Mouse (Mus musculus) neural tube, embryonic 14.5 days (tissue): Measurements from ENCODE around the gene Pcyox1. TPM values are rescaled to one million over a fixed set of nuclear protein-coding genes. Genes with fewer than 3 reads are reported as not detected.

Experiments
- ATAC-seq: fragments of 200-750 bp; cut with Nextera tagmentation; 2 replicates; pipeline ENCODE4 v1.8.0; 2017; ENCODE audit warnings: low read depth, mild to moderate bottlenecking, moderate TSS enrichment, moderate library complexity
- H3K27ac ChIP-seq: fragments of 300-500 bp; sonication (generic); 2 replicates; pipeline ENCODE4 v1.5.1; 2014; ENCODE audit warnings: low read depth, mild to moderate bottlenecking, control low read depth, low read length, moderate library complexity, mixed read lengths
- H3K27me3 ChIP-seq: fragments of 300-500 bp; sonication (generic); 2 replicates; pipeline ENCODE4 v1.6.1; 2014; ENCODE audit warnings: low read length; ENCODE audit not compliant: control insufficient read depth, insufficient read depth
- H3K36me3 ChIP-seq: fragments of 300-500 bp; sonication (generic); 2 replicates; pipeline ENCODE4 v1.6.1; 2014; ENCODE audit warnings: low read length, mixed read lengths; ENCODE audit not compliant: control insufficient read depth, insufficient read depth
- H3K4me1 ChIP-seq: fragments of 300-500 bp; sonication (generic); 2 replicates; pipeline ENCODE4 v1.6.1; 2014; ENCODE audit warnings: low read length; ENCODE audit not compliant: control insufficient read depth, insufficient read depth
- H3K4me2 ChIP-seq: fragments of 300-500 bp; sonication (generic); 2 replicates; pipeline ENCODE4 v1.6.1; 2014; ENCODE audit warnings: mild to moderate bottlenecking, low read depth, low read length, control low read depth
- H3K4me3 ChIP-seq: fragments of 300-500 bp; sonication (generic); 2 replicates; pipeline ENCODE4 v1.5.1; 2014; ENCODE audit warnings: low read depth, low read length, control low read depth, mixed read lengths
- H3K9ac ChIP-seq: fragments of 300-500 bp; sonication (generic); replicated peaks from 2 replicates; pipeline ENCODE4 v1.6.1; 2014; ENCODE audit warnings: low read depth, mild to moderate bottlenecking, control low read depth, low read length, mixed read lengths
- H3K9me3 ChIP-seq: fragments of 300-500 bp; sonication (generic); 2 replicates; pipeline ENCODE4 v1.6.1; 2016; ENCODE audit warnings: low read length; ENCODE audit not compliant: control insufficient read depth
- WGBS: fragments of 180-500 bp; shearing (Covaris S2); extraction: QIAGEN DNeasy Blood & Tissue Kit; methylation state at CpG from one replicate; pipeline ENCODE4 v1.1.7; 2014; 5-methylcytosine and 5-hydroxymethylcytosine counted together
- polyA plus RNA-seq: library from polyadenylated mRNA; unstranded; fragments of >200 nt; fragmentation: Nextera tagmentation; extraction: Ambion mirVana; gene quantifications from 2 replicates; pipeline ENCODE4 v1.2.1, GENCODE M21; 2014

The Pcyox1 gene
- polyA plus RNA-seq, 1 experiment from 2014 or later: 100 TPM

DNA sequence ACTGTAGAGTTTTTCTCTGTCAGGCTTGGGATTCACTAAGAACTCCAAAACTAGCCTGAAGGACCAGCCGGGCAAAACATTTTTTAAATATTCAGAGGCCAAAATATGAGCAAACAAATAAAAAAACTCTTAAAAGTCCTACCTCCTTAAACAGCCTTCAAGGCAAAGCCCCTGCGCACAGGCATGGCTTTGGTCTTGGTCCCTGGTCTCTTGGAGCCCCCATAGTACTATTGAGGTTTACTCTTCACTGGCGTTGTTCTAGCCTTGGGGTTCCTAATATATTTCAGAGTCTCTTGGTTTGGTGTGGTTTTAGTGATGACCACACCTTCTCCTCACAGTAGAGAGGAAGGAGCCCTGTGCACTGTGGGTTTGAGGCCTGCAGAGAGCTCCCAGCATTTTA lies 34.6 kb upstream of the Pcyox1 start:
- no peak overlapping the region for H3K4me3 ChIP-seq
- no peaks in the 10 kb centered on the region for H3K9me3 ChIP-seq
- H3K27me3 ChIP-seq: no peaks in the 10 kb centered on the region
- no peak overlapping the region for H3K27ac ChIP-seq
- H3K4me2 ChIP-seq: no peak overlapping the region
- no peak for ATAC-seq
- H3K9ac ChIP-seq: no peak overlapping the region
- no peaks in the 10 kb centered on the region for H3K4me1 ChIP-seq
- 97% methylated on average over 3 of the region's 3 CpGs for WGBS
- peaks cover 74% of the 10 kb centered on the region for H3K36me3 ChIP-seq

DNA sequence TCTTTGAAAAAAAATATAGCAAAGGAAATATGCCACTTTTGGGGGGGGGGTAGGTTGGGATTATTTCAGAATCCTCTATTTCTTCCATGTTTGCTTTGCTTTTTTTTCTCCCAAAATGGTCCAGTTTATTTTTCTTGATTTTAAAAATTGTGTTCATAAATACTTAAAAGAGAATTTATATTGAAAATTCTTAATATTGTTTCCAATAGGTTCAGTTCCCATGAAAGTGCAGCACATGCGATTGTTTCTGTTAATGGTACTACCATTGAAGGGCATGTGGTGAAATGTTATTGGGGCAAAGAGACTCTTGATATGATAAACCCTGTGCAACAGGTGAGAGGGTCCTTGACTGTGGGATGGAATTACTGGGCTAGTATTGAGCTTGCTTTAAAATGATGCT lies 29.4 kb upstream of the Pcyox1 start, which contains the start of gene Gm44790:
Gm44790 (plus strand) TSS at position 301 of the 400 bp plus-strand sequence.
- peaks cover 65% of the 10 kb centered on the region for H3K36me3 ChIP-seq
- ATAC-seq: no peak
- H3K4me1 ChIP-seq: no peaks in the 10 kb centered on the region
- no peak within 1 kb of the TSS for H3K27ac ChIP-seq
- no peaks in the 10 kb centered on the region for H3K27me3 ChIP-seq
- H3K4me3 ChIP-seq: no peak within 1 kb of the TSS
- no peak within 1 kb of the TSS for H3K9ac ChIP-seq
- H3K4me2 ChIP-seq: no peak within 1 kb of the TSS
- no peaks in the 10 kb centered on the region for H3K9me3 ChIP-seq
- WGBS: 98% methylated on average over 1 of the region's 1 CpGs

DNA sequence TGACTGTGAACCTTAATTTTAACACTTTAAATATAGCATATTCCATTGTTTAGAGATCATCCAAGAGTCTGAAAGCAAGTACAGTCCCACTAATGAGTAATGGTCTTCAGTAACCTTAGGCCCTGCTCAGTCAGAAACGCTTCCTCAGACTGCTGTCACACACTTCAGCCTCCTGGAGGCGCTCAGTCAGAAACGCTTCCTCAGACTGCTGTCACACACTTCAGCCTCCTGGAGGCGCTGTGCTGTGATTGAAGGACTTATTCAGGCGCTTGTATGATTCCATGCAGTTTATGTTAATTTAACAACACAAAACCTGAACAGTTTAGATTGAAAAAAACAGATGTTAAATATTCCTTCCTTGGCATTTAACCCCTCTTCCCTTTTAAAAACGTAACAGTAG lies 23.5 kb upstream of the Pcyox1 start:
- no peak for ATAC-seq
- H3K4me3 ChIP-seq: no peak overlapping the region
- H3K27ac ChIP-seq: no peak overlapping the region
- WGBS: 82% methylated on average over 6 of the region's 6 CpGs
- H3K9ac ChIP-seq: no peak overlapping the region
- H3K4me1 ChIP-seq: no peaks in the 10 kb centered on the region
- H3K36me3 ChIP-seq: peaks cover 68% of the 10 kb centered on the region
- no peaks in the 10 kb centered on the region for H3K27me3 ChIP-seq
- no peaks in the 10 kb centered on the region for H3K9me3 ChIP-seq
- H3K4me2 ChIP-seq: no peak overlapping the region

DNA sequence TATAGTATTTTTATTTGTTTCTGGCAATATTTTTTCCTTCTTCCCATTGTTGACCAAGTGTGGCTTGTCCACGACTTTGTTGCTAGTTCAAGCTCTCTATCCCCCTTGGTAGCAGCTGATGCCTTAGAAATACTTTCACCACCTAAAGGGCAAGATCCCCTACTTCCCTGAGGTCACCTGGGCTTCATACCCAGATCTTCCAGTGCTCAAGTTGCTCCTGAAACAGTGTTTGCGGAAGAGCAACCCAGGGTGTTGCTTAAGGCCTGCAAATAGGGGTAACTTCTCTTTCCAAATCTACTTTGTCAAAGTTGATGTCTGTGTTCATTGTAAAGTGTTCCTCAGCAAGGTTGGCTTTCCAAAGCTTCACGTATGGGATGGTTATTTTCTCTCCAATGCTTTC lies 22.3 kb upstream of the Pcyox1 start:
- Histone ChIP-seq H3K4me1 (no peaks in the 10 kb centered on the region), H3K27me3 (no peaks in the 10 kb centered on the region), H3K36me3 (peaks cover 59% of the 10 kb centered on the region), H3K27ac (no peak overlapping the region), H3K9ac (no peak overlapping the region), H3K9me3 (no peaks in the 10 kb centered on the region), H3K4me2 (no peak overlapping the region), H3K4me3 (no peak overlapping the region)
- ATAC-seq: no peak
- 91% methylated on average over 3 of the region's 3 CpGs for WGBS

DNA sequence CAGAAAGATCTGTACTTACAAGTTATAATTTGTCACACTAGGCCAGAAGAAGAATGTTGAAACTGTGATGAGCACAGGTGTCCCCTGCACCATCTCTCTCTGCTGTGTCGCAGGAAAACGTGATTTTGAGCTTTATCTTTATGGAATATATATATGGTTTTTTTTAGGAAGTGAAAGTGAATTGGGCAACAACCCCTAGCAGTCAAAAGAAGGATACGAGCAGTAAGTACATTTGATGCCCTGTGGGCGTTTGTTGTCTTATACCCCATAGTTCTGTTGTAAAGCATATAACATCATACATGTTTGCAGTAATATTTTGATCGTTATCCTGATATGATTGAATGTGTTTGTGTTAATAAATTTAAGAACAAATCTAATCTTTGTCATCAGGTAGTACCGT lies 21.8 kb upstream of the Pcyox1 start:
- Histone ChIP-seq H3K27me3 (no peaks in the 10 kb centered on the region), H3K9ac (no peak overlapping the region), H3K4me3 (no peak overlapping the region), H3K27ac (no peak overlapping the region), H3K9me3 (no peaks in the 10 kb centered on the region), H3K4me2 (no peak overlapping the region), H3K36me3 (peaks cover 62% of the 10 kb centered on the region), H3K4me1 (no peaks in the 10 kb centered on the region)
- 94% methylated on average over 6 of the region's 6 CpGs for WGBS
- ATAC-seq: no peak

DNA sequence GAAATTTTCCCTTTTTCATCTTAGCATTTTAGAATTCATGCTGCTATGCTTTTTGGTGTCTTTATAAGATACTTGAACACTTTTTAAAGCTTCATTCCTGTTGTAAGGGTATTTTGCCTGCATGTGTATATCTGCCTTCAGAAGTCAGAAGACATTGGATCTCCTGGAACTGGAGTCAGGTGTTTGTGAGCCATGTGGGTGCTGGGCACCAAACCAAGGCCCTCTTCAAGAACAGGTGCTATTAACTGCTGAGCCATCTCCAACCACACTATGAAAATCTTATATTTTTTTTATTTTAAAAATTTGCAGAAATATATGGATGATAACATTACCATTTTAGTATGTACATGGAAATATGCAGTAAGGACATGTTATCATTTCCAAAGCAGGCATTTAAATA lies 9.4 kb upstream of the Pcyox1 start:
- Histone ChIP-seq H3K4me3 (peak overlapping the region; percentile 77), H3K9me3 (no peaks in the 10 kb centered on the region), H3K4me1 (peaks cover 12% of the 10 kb centered on the region), H3K4me2 (peak overlapping the region; percentile 81), H3K27me3 (no peaks in the 10 kb centered on the region), H3K36me3 (no peaks in the 10 kb centered on the region; the same call in 1 of the 2 replicates), H3K27ac (no peak overlapping the region), H3K9ac (no peak overlapping the region)
- ATAC-seq: no peak

DNA sequence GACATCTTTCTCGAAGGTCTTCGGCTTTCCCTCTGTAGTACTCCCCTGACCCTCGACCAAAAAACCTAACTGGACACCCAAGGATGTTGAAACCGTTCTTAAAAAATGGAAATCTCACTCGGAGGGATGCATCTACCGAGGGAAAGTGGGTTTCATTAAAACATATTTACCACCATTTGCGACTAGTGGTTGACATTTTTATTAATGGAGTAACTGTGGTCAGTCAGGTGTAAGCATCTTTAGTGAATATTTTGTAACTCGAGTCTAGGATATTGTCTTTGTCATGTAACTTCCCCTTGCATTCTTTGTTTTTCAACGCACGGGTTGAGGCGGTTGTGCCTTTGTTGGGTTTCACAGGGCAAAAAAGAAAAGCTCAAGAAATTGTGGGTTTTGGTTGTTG lies 8.0 kb upstream of the Pcyox1 start:
- Histone ChIP-seq H3K27ac (peak overlapping the region; percentile 99), H3K4me1 (peaks cover 12% of the 10 kb centered on the region), H3K36me3 (no peaks in the 10 kb centered on the region; the same call in 1 of the 2 replicates), H3K4me2 (peak overlapping the region; percentile 81), H3K27me3 (no peaks in the 10 kb centered on the region), H3K4me3 (peak overlapping the region; percentile 77), H3K9ac (peak overlapping the region; percentile 99), H3K9me3 (no peaks in the 10 kb centered on the region)
- ATAC-seq: no peak
- under 1% methylated on average over 11 of the region's 11 CpGs for WGBS

DNA sequence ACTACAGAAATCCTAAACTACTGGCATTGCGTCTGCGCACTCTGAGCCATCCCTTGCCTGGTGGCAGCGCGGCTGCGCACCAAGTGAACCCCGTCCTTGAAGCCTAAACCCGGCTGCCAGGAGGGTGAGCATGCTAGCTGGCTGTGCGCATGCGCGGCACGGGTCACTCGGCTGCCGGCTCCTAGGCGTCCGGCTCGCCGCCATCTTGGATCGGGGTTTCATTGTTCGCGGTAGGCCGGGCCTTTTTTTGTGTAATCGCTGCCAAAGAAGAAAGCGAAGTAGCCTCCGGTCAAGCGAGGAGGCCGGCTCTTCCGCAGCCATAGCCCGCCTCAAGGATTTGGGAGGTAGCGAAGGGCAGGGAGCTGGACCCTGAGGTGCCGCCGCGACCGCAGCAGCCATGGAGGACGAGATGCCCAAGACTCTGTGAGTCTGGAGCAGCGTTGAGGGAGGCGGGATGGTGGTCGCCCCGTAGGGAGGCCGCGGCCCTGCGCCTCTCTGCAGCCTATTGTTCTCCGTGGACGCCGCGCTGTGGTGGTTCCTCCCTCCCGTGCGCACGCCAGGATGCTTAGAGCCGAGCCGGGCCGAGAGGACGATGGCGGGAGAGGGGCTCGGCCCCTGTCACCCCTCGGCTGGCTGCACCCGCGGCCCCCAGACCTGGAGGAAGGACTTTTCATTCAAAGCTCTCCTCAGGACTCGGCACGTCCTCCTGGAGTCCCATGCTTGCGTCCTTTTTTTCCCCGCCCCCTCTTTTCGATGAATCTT lies 7.3 kb upstream of the Pcyox1 start, which contains the start of gene Tia1:
Tia1 (plus strand) TSS at position 120 of the 762 bp plus-strand sequence.
- Histone ChIP-seq H3K4me3 (peak within 1 kb of the TSS; percentile 77), H3K4me1 (peaks cover 12% of the 10 kb centered on the region; the same call in 1 of the 2 replicates), H3K36me3 (no peaks in the 10 kb centered on the region; the same call in 1 of the 2 replicates), H3K27me3 (no peaks in the 10 kb centered on the region), H3K27ac (peak within 1 kb of the TSS; percentile 99), H3K9me3 (no peaks in the 10 kb centered on the region), H3K9ac (peak within 1 kb of the TSS; percentile 99), H3K4me2 (peak within 1 kb of the TSS; percentile 81)
- ATAC-seq: peak; percentile 97
- WGBS: under 1% methylated on average over 62 of the region's 62 CpGs

DNA sequence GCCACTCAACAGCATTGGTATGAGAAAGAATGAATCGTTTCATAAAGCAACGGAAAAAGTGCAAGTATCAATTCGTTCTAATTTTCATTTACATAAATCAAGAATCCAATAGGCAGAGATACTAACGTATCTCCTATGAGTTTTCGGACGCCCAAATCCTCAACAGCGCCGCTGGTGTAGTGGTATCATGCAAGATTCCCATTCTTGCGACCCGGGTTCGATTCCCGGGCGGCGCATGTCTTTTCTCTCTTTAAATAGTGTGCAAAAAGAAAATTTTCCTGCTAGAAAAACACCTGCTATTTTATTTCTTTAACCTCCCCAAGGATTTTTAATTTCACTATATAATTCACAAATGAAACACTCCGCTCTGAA lies 6.8 kb upstream of the Pcyox1 start:
- under 1% methylated on average over 15 of the region's 15 CpGs for WGBS
- ATAC-seq: peak; percentile 82
- peak overlapping the region; percentile 99; the same call in 1 of the 2 replicates for H3K27ac ChIP-seq
- 0 out of 2 replicates have a peak overlapping the region, but pooled peaks have one; percentile 99 for H3K9ac ChIP-seq
- no peaks in the 10 kb centered on the region for H3K27me3 ChIP-seq
- H3K4me1 ChIP-seq: peaks cover 12% of the 10 kb centered on the region; the same call in 1 of the 2 replicates
- H3K36me3 ChIP-seq: no peaks in the 10 kb centered on the region; the same call in 1 of the 2 replicates
- H3K4me3 ChIP-seq: peak overlapping the region; percentile 77
- H3K4me2 ChIP-seq: peak overlapping the region; percentile 40; the same call in 1 of the 2 replicates
- H3K9me3 ChIP-seq: no peaks in the 10 kb centered on the region
